Mouse (Mus musculus): ENCODE results near the gene Ccm2.
"Not testable (repeated sequence)": the region's sequence is repeated elsewhere in the genome, so short reads cannot be mapped to it uniquely, and the experiment has no call there.

Ccm2 gene

DNA sequence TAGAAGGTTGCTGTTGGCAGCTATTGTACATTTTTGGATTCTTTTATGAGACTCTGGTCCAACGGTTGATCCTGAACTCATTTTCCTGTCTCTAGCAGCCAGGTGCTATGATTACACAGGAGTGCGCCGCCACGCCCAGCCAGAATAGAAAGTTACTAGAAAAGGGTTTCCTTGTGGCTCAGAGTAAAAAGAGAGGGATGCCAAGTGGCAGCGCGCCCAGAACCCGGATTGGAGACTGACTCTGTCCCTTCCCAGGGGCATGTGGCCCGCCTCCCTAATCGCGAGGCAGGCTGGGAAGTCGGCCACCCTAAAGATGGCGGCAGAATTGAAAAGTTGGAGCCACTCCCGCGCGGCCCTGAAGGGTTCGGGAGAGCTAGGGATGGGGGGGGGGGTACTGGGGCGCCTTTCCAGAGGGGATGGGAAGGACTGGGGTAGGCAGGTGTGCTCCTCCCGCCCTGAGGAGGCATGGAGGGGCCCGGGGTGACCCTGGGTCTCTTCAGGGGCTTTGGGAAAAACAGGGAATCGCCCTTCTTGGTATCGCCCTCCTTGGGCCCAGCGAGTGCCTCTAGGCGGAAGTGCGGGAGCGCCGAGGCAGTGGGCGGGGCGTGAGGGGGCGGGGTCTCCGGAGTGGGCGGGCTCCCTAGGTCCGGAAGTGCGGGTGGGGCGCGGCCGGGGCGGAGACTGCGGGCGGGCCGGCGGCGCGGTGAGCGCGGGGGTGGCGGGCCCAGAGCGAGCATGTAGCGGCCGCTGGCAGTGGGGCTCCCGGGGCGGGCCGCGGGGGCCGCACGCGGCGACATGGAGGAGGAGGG, at the start of gene Ccm2:
Ccm2 (plus strand) TSS at position 683 of the 809 bp plus-strand sequence.
- DNase-seq (ENCODE audit: low spot score in 2 of 2) = peak; percentile 84 to 95

- DNase-seq (ENCODE audit: low spot score in 2 of 2) = no peak
Observed at GRCm38 (mm10) chr11:6497311-6497948, 49.3 kb upstream of the Ccm2 start.

GRCm38 (mm10) chr11:6502506-6502905, 44.2 kb upstream of the Ccm2 start:
- no peak for DNase-seq (ENCODE audit: low spot score in 2 of 2)

GRCm38 (mm10) chr11:6504226-6504625, 42.5 kb upstream of the Ccm2 start:
- DNase-seq (ENCODE audit: low spot score in 2 of 2) = no peak

GRCm38 (mm10) chr11:6504689-6505088, 42.0 kb upstream of the Ccm2 start:
- no peak for DNase-seq (ENCODE audit: low spot score in 2 of 2)

DNA sequence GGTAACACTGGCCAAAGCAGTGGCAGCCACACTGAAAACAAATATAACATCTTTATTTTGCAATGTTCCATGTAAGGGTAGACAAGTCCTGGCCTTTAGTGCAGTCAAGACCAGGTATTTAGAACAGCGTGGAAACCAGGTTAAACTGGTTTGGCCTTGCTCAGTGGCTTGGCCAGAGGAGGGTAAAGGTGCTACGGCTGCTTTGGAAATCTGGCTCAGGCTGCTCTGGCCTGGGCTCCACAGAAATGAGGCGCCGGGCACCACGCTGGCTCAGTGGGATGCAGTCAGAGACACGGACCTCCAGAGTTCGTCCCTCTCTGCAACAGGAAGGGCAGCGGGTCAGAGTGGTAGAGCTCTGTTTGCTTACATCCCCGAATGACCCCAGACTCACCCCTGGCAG, 40.2 kb upstream of the Ccm2 start:
- DNase-seq (ENCODE audit: low spot score in 2 of 2) = no peak

- DNase-seq (ENCODE audit: low spot score in 2 of 2) = no peak
Observed at GRCm38 (mm10) chr11:6508269-6508876, 38.3 kb upstream of the Ccm2 start.

- no peak for DNase-seq (ENCODE audit: low spot score in 2 of 2)
Observed at GRCm38 (mm10) chr11:6514837-6515236, 31.9 kb upstream of the Ccm2 start.

GRCm38 (mm10) chr11:6519491-6520033, 27.1 kb upstream of the Ccm2 start:
- peak in 1 of 2 experiments; percentile 46 for DNase-seq (ENCODE audit: low spot score in 2 of 2)

DNA sequence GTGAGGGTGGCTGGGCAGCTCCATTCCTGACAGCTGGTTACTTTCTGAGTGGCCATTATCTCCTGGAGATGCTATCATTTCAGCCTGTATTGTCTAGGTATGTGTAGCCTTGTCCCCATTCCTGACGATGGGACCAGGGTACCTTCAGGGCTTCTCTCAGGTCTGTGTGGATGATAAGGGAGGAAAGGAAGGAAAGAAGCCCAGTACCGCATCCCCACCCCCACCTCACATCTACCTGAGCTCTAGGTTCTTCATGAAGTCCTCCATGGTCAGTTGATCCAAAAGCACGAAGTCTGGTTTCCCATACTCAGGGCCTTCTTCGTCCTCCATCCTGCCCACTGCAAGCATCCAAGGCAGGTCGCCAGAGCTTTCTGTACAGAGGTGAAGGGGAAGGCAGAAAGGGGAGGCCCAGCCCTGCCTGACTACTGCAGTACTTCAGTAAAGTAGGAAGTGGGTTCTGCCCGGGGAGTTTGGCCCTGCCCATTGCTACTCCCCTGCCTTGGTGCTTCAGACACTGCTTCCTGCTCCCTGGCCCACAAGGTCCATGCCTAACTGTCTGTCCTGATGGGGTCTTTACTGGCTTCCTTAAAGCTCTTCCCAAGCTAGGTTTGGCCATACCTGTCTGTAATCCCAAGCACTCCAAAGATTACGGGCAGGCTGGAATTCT, 26.0 kb upstream of the Ccm2 start, which contains the start of gene Myo1g:
Myo1g (minus strand) TSS at position 459 of the 667 bp plus-strand sequence.
- peak; percentile 63 to 68 for DNase-seq (ENCODE audit: low spot score in 2 of 2)

GRCm38 (mm10) chr11:6522782-6523525, 23.7 kb upstream of the Ccm2 start:
- DNase-seq (ENCODE audit: low spot score in 2 of 2) = no peak

DNA sequence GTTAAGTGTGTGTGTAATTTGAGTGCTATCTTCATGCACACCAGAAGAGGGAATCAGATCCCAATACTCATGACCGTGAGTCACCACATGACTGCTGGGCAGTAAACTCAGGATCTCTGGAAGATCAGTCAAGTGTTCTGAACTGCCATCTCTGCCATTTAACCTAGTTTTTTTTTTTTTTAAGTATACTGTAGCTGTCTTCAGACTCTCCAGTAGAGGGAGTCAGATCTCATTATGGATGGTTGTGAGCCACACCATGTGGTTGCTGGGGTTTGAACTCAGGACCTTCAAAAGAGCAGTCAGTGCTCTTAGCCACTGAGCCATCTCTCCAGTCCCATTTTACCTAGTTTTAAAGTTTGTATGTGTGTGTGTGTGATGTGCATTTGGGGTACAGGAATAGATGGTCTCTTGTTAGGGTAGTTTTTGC, 23.0 kb upstream of the Ccm2 start:
- no peak for DNase-seq (ENCODE audit: low spot score in 2 of 2)

- DNase-seq (ENCODE audit: low spot score in 2 of 2) = no peak
Observed at GRCm38 (mm10) chr11:6524165-6524879, 22.4 kb upstream of the Ccm2 start.

DNA sequence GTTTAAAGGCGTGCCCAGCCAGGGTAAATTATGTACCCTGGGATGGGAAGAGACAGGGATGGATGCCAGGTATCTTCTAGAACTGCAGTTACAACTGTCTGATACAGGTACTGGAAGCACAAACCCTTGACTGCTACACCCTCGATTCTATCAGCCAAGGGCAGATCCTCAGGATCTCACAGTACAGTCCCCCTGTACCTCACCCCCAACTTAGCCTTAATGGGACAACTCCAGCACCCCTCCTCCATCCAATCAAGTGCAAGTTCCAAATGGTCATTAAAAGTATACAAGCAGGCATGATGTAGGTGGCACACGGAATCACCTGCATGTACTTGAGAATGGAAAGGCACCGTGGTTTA, 21.8 kb upstream of the Ccm2 start:
- DNase-seq (ENCODE audit: low spot score in 2 of 2) = no peak

- DNase-seq (ENCODE audit: low spot score in 2 of 2) = no peak
Observed at GRCm38 (mm10) chr11:6525241-6525640, 21.4 kb upstream of the Ccm2 start.

DNA sequence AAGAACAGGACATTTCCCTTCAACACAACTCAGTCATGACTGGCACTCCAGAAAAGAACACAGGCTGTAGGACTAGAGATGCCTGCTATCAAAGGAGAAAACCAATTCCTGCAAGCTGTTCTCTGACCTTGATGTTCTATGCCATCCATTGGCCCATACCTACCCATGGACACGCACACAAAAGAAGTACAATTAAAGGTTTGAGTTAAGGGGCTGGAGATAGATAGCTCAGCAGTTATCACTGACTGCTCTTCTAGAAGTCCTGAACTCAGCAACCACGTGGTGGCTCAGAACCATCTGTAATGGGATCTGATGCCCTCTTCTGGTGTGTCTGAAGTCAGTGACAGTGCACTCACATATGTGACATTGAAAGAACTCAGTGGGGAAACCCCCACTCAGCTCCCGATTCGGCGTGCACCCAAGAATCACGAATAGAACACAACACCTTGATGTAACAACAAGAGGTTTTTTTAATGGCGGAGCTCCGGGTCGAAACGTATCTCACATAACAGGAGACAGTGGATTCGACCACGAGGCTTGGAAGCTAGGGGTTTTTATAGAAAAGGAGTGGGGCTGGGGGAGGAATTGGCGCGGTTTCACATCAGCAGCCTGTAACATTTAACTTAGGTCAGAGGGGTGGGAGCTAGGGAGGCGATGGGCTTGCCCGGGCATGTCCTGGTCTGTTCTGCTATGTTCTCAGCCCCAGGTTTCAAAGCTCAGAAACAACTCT, 20.0 kb upstream of the Ccm2 start:
- not testable (repeated sequence) for DNase-seq (ENCODE audit: low spot score in 2 of 2)

DNA sequence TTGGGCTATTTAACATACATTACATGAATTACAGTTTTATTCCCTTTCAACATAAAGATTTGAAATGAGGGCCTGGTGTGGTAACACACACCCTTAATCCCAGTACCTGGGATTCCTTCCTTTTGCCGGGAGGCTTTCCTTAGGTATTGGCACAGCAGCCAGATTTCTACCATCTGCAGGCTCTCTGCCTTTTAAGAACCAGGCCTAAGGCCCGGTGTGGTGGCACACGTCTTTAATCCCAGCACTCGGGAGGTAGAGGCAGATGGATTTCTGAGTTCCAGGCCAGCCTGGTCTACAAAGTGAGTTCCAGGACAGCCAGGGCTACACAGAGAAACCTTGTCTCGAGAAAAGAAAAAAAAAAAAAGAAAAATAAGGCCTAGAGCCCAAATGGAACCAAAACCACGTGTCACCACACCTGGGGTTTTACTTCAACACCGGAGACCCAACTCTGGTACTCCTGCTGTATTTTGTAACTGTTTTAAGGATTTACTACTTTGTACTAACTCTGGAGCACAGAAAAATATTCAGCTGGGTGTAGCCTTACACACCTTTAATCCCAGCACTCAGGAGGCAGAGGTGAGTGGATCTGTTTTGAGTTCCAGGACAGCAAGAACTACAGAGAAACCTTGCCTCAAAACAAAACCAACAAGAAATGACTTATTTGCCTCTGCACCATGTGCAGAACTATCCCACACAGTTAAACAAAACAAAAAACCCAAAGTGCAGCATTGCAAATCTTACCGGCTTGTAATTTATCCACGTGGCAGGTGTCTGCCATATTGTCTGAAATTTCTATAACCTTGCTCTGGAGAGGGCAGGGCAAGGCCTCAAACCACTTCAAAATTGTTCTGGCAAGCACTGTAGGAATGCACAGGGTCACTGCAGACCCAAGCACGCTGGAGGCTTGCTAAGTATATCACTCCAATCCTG, 19.2 kb upstream of the Ccm2 start:
- DNase-seq (ENCODE audit: low spot score in 2 of 2) = no peak

GRCm38 (mm10) chr11:6528186-6529006, 18.3 kb upstream of the Ccm2 start:
- peak; percentile 92 to 99 for DNase-seq (ENCODE audit: low spot score in 2 of 2)

All from thymus, postnatal 10 days (tissue).